Mouse (Mus musculus): ENCODE measurements at regions not wholly inside any gene's neighbourhood (a gene's known extent, or its start where the extent isn't known, plus 50 kb on each side); places are given as distances from the start of the nearest gene placed in this dataset.
A peak's percentile ranks its signal among the peaks of the same experiment; 100 is the strongest.

DNA sequence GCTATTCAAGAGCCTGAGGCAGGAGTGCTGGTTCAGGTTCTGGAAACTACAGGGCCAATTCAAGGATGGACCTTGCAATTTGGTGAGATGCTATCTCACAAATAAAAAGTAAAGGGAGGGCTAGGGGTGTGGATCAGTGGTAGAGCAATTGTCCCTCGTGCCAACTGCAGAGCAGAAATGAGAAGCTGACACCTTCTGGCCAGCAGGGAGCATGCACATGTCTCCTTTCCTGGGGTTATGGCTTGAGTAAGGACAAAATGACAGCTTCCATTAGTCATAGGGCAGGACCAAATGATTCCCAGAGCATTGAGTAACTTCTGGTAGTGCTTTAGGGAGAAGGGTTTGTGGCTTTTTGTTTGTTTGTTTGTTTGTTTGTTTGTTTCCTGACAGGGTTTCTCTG, 56.5 kb upstream of the Tmprss2 start:
- DNase-seq (ENCODE audit: low spot score) (no peak), ATAC-seq (replicated peaks; ENCODE audit: low FRiP score, low TSS enrichment, low read depth) (0 out of 2 replicates have a peak, but pooled peaks have one; percentile 29)
- H3K9ac ChIP-seq (ENCODE audit: low read length) = no peak overlapping the region
- H3K4me2 ChIP-seq (ENCODE audit: low read length) = no peak overlapping the region
- H3K4me1 ChIP-seq (replicated peaks; ENCODE audit: control insufficient read depth, insufficient read depth, low read length) = 0 out of 2 replicates have a peak, but pooled peaks cover 3% of the 10 kb centered on the region
- no peaks in the 10 kb centered on the region for H3K27me3 ChIP-seq (replicated peaks; ENCODE audit: control insufficient read depth, insufficient read depth, low read length)
- H3K36me3 ChIP-seq (ENCODE audit: control insufficient read depth, insufficient read depth, low read length) = no peaks in the 10 kb centered on the region
- 19% methylated on average over 1 of the region's 1 CpGs for WGBS
- H3K27ac ChIP-seq (ENCODE audit: low read depth) = no peak overlapping the region
- no peaks in the 10 kb centered on the region for H3K9me3 ChIP-seq (ENCODE audit: control insufficient read depth, low read length)
- H3K4me3 ChIP-seq (ENCODE audit: low read depth, low read length) = no peak overlapping the region

- ATAC-seq (replicated peaks; ENCODE audit: low FRiP score, low TSS enrichment, low read depth) (no peak), DNase-seq (ENCODE audit: low spot score) (no peak)
- H3K27ac ChIP-seq (ENCODE audit: low read depth) = no peak overlapping the region
- no peaks in the 10 kb centered on the region for H3K36me3 ChIP-seq (ENCODE audit: control insufficient read depth, insufficient read depth, low read length)
- no peak overlapping the region for H3K4me2 ChIP-seq (ENCODE audit: low read length)
- H3K9ac ChIP-seq (ENCODE audit: low read length) = no peak overlapping the region
- H3K4me3 ChIP-seq (ENCODE audit: low read depth, low read length) = no peak overlapping the region
- no peaks in the 10 kb centered on the region for H3K9me3 ChIP-seq (ENCODE audit: control insufficient read depth, low read length)
- no peaks in the 10 kb centered on the region for H3K27me3 ChIP-seq (replicated peaks; ENCODE audit: control insufficient read depth, insufficient read depth, low read length)
- WGBS = 71% methylated on average over 1 of the region's 1 CpGs
- 0 out of 2 replicates have a peak, but pooled peaks cover 3% of the 10 kb centered on the region for H3K4me1 ChIP-seq (replicated peaks; ENCODE audit: control insufficient read depth, insufficient read depth, low read length)
These were observed 54.5 kb upstream of the Tmprss2 start for GRCm38 (mm10) chr16:97665518-97665917.
